Mouse (Mus musculus): ENCODE results near the gene Gtf2h5. TPM values are rescaled to one million over a fixed set of nuclear protein-coding genes. Genes with fewer than 3 reads are reported as not detected.

The Gtf2h5 gene
- polyA plus RNA-seq (2012; rRNA removed) = 24.7 and 32.8 TPM in 2 replicates

DNA sequence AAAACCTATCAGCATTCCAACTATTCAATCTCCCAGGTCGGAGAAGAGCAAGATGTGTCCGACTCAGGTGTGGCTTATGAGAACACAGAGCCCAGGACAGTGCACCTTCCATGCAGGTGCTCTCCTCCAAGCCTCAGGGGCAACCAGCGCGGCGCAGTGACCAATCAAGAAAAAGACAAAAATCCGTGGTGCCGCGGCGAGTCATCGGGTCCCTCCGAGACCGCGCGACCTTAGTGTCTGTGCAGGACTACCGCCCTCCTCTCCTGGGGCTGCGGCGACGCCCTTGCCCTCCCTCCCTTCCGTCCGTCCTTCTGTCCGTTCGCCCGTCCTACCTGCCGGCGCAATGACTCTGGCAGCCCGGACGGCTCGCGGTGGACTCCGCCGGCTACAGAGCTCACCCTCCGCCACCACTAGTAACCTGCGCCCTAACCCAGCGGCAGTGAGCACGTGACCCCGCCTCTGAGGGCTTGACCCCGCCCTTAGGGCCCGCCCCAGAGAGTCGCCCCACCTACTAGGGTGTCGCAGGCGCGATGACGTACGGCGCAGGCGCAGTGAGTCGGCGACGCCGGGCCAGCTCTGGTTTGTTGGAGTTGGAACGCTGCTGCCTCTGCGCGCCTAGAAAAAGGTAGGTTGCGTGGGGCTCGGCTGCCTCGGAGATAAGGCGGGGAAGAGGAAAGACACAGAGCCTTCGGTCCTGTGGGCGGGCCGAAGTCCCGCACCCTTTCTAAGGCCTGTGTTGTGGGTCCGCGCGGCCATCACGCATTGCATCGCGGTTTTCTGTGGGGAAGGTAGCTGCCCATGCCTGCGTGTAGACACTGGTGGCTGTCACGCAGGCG lies at the start of gene Gtf2h5, which contains the start of gene Serac1:
Gtf2h5 (plus strand) TSS at position 500 of the 836 bp plus-strand sequence.
Serac1 (minus strand) TSS at position 455 of the 836 bp plus-strand sequence.
- no peak for DNase-seq (ENCODE audit: low read depth)

DNA sequence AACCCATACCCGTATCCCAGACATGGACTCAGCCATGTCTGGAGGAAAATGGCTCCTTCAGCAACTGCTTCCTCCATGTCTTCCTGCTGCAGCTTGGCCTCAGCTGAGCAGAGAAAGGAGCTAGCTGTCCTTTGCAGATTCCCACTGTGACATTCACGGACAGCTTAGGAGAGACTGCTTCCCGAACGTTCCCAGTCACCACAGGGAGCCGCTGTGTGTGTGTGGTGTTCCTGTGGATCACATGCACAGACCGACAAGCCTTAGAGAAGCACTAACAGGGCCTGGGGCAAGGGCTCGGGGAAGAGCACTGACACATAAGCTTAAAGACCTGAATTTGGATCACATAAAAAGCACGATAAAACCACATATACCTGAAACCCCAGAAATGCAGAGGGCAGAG lies 43.9 kb upstream of the Gtf2h5 start:
- DNase-seq (ENCODE audit: low read depth) = no peak

DNA sequence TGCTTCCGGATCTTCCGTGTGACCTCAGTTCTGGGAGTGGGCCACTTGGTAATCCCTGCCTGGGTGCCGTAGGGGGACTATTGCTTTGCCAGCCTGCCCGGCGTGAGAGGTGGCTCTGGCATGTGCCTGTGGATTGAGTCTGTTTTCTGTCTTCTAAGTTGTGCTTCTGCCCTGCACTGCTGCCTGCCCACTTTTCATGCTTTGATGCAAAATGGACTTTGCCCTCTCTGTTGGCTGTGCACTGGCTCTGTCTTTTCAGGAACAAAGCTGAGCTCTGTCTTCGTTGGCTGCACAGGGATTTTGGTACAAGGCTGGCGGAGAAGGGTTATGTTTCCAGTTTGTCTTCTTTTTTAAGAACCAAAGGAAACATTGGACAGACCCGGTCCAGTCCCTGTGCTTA lies 43.1 kb upstream of the Gtf2h5 start:
- DNase-seq (ENCODE audit: low read depth) = no peak

DNA sequence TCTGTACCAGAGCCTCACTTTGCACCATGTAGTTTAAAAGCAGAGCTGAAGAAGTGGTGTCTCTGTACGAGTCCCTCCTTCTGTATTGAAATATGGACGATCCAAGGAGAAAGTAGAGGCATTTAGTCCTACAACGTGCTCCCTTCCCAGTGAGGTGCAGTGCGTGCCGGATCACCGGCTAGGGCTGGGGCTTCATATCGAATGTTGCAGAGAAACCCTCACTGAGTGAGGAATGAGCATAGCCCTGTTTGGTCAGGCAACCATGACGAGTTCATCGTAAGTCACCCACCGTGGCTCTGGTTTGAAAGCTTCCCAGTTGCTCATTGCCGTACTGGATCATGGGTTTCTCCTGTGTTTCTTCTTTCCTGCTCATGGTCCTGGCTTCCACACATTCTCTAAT lies 42.7 kb upstream of the Gtf2h5 start:
- no peak for DNase-seq (ENCODE audit: low read depth)

DNA sequence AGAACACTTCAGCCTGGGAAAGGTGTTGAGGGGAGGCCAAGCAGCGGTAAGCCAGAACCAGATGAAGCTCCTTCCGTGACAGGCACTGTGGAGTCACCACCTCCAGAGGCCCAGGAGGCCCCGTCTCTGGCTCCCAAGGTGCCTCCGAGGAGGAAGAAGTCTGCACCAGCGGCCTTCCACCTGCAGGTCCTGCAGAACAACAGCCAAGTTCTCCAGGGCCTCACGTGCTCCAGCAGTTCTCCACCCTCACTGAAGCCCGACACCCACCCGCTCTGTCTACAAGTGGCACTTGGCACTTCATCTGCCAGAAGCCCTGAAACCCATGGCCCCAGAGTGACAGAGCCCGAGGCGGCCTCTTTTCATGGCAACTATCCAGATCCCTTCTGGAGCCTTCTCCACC lies 42.1 kb upstream of the Gtf2h5 start:
- no peak for DNase-seq (ENCODE audit: low read depth)

DNA sequence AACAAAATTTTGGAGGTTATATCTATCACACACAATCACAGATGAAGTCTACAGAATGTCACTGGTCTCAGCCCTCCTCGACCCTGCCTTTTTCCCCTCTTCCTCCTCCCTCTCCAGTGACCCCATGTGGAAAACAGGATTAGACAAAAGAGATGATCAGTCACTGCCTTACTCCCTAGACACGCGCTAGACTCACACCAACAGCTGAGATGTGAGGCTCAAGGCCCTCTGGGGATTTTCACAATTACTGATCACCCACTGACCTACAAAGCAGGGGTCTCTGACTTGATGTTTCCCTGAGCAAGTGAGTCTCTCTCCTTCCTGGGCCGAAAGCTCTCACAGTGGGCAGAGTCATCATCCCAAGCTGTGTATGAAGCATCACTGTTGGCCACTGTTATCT lies 26.8 kb upstream of the Gtf2h5 start:
- DNase-seq (ENCODE audit: low read depth) = no peak

DNA sequence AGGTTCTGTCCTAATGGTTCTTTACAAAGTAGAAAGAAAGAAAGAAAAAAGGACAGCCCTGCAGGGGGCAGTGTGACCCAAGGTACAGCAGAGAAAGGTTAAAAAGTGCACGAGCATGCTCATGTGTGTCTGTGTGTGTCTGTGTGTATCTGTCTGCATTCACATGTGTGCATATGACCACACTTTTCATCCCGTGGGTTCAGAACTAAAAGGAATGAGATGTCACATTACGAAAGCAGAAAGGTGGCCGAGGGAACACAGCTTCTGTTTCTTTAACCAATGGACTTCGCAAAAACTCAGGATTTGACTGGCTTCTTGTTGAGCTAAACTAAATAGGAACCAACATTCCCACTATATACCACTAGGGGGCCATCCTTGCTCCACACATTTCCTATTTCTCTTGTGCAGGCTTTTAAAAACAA lies 24.6 kb upstream of the Gtf2h5 start:
- DNase-seq (ENCODE audit: low read depth) = no peak

DNA sequence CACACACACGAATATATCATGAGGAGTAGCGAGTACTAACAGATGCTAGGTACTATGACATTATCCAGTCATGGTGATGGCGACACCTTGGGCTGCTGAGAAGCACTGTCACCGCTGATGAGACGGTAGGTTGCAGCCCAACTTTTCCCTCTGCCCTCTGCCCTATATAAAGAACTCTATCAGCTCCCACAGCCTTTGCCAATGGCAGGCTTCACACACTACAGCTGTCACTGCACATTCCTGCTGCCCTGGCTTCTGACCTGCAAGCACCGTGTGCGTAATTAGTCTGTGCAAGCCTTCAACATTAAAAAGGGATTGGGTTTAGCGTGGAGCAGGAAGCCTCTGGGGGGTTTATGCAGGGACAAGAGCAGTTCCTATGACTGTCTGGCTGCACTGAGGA lies 16.8 kb upstream of the Gtf2h5 start:
- no peak for DNase-seq (ENCODE audit: low read depth)

DNA sequence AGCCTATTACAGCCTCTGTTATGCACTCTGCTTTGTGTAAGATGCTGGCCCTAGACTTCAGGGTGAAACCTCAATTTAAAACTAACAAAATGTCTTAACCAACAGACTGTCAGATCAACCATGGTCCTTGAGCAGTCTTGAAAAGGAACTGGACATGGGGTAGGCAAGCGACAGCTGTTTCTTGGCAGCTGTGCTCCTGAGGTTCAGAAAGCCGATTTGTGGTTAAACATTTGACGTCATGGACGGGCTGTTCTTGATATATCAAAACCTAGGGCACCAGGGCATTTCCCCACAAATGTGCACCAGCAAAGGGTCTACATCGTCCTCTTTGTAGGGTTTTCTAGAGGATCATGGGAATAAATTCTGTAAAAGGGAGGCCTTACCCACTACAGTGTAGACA lies 16.1 kb upstream of the Gtf2h5 start:
- no peak for DNase-seq (ENCODE audit: low read depth)

DNA sequence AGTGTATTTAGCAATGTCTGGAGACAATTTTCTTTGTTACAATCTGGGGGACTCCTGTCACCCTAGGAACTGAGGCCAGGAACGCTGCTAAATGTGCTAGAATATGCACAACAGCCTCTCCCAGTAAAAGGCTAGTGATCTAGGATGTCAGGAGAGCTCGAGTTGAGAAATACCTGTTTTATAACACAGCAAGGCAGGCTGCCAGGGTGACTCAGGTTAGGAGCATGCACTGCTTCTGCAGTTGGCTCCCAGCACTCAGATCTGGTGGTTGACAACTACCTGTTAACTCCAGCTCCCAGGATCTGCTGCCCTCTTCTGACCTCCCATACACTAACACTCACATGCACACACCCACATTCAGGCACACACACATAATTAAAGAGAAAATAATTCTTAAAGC lies 13.6 kb upstream of the Gtf2h5 start:
- DNase-seq (ENCODE audit: low read depth) = no peak

DNA sequence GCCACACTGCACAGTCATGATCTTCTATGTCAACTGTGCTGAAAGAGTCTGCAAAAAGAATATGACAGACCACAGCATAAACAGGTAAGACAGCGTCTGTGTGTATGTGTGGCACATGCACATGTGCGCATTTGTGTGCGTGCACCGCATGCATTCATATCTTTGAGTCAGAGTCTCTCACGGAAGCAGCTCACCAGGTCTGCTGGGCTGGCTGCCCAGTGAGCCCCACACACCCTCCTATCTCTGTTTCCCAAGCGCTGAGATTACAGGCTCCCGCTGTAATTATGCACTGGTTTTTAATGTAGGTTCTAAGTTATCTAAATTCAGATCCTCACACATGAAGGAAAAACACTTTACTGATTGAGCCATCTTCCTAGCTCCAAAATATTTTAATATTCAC lies 12.0 kb upstream of the Gtf2h5 start:
- no peak for DNase-seq (ENCODE audit: low read depth)

DNA sequence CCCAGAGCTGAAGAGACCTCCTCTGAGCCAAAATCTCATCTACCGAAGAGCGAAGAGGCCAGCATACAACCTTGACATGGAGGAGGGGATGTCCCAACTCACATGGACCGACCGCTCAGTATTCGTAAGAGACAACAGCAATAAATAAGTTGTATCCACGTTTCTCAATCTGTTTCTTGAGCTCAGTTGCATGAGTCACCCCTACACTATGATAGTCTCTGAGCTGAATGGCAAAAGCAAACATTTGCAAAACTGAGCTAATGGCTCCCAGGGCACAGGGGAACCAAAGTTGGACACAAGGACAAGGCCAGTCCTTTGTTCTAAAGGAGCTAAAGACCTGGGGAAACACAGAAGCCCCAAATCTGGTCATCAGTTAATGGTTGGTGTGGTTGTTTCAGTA lies 9.7 kb upstream of the Gtf2h5 start:
- no peak for DNase-seq (ENCODE audit: low read depth)

DNA sequence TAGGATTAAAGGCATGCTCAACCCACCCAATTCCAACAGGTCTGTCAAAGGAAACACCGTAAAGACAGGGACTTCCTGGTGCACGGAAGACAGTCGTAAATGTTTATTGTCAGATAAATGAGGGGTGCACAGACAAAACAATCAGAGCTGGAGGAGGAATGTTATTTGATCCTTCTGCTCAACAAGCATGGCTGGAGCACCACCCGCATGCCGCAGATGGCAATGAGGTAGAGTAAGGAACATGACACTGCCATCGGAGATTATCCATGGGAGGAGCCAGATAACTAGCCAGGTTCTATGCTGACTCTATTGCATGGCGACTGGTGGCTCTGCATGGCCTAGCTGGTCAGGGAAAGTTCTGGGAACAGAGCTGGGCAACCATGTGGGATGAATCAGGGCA lies 6.2 kb upstream of the Gtf2h5 start:
- no peak for DNase-seq (ENCODE audit: low read depth)

DNA sequence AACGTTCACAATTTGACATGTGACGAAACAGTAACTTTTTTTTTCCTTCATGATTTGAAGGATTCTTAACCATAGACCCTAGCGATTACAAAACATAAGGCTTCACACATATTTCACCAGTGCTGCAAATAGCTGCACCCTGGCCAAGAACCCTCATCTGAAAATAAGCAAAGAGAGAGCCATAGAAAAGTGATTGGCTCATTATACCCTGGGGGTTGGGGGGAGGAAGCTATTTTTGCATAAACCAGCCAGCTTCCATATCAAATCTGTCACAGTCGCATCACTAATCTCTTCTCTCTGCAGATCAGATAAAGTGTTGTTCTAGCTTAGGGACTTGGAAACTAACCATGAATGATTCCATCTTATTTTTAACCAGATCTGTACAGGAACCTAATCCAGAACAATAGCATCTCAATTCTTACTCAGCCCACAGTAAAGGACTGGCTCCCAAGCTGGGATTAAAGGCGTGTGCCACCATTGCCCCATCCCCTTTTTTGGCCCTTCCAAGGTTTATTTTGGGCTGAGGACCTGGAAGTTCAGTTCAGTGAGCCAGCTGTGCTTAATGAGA lies 3.8 kb downstream of the Gtf2h5 start:
- DNase-seq (ENCODE audit: low read depth) = peak; percentile 75

DNA sequence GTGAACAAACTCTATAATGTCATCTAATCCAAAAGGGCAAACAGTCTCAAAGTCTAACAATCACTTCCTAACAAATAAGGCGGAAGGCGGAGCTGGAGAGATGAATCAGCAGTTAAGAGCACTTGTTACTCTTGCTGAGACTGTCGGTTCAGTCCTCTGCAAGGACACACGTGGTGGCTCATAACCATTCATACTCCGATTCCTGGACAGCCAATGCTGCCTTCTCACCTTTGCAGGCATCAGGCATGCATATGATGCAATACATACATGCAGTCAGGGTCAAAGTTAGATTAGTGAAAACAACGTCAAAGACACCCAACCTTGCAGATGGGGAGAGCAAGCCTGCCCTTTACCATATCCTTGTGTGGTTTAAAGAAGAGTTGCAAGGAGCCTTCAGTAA lies 12.0 kb downstream of the Gtf2h5 start:
- DNase-seq (ENCODE audit: low read depth) = no peak

DNA sequence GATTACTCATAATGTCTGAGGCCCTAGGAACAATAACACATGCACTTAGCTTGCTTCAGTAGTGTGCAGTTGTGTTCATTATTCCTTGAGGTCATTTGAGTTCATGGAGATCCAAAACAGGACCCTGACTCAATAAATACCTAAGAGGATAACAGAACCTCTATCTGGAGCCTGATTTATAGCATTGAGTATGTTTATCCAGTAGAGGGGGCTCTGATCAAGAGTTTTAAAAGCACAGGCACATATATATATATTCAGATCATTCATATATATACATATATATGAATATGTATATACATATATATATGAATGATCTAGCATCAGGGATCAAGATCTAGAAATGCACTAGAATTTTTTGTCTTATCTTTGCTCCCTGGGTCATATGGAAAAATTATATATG lies 16.0 kb downstream of the Gtf2h5 start:
- DNase-seq (ENCODE audit: low read depth) = no peak

DNA sequence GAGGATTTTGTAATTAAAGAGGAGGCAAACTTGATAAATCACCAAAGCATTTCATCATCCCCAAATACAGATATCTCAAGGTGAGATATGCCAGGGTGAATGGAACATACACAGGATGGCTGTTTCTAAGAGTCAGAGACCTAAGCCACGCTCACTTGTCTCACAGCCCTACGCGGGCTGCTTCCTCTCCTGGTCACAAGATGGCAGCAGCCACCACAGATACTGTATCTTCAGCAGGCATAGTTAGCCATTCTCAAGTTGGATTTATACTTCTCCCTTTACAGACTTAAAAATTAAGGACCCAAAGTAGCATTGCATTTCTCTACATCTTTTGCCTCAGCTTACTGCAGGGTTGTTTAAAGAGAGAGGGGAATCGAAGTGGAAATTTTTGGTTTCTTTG lies 18.3 kb downstream of the Gtf2h5 start:
- no peak for DNase-seq (ENCODE audit: low read depth)

DNA sequence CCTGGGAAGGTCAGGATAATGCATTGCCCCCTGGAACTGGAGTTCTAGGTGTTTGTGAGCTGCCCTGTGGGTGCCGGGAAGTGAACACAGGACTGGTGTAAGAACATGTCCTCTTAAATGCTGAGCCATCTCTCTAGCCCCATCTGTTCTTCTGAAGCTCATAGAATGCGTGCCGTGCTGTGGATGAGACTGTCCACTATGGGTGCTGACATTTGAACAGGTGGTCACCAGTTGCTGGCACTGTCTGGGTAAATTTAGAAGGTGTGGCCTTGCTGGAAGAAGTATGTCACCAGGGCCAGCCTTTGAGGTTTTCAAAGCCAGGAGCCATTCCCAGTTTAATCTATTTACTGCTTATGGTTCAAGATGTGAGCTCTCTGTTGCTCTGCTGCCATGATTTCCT lies 22.7 kb downstream of the Gtf2h5 start:
- no peak for DNase-seq (ENCODE audit: low read depth)

DNA sequence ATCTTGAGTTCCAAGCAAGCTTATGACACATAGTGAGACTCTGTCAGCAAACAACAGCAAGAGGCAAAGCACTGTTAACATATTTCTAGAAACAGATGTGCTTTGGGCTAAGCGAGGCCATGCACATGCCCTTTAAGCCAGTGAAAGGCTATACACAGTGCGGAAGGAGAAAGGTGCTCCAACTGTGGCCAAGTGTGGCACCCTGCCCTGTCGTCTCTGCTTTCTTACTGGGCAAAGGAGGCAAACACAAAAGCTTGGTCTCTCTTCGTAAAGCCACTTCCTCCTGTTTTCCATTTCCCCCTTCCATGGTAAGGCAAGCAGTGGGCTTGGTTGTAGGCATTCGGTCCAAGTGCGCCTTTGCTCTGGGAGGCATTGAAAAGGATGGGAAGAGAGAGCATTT lies 24.0 kb downstream of the Gtf2h5 start:
- DNase-seq (ENCODE audit: low read depth) = no peak

DNA sequence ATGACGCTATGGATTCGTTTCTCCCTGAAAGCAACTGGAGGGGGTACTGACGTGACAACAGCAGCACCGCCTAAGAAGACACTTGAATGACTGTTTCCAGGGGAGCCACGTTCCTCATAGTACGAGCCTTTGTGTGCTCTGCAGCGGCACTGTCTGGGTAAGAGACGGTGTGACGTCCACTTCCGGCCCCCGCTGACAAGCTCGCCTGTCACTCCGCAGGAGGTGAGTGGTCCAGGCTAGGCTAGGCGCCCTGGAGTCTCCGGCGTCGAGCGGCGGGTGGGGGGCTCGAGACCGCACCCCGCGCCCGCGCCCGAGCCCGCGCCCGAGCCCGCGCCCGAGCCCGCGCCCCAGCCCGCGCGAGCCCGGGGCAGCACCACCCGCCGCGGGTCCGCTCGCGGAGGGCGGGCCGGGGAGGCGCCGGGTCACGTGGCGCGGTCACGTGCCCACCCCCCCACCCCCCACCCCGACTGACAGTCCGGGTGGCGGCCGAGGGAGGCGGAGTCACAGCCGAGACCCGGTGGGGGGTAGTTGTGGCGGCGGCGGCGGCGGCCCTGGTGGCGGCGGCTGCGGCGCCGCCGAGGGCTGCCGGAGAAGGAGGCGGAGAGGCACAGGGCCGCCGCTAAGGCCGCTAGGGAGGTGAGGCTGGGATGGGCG lies 26.9 kb downstream of the Gtf2h5 start, which contains the start of gene Tulp4:
Tulp4 (plus strand) TSS at position 77 of the 654 bp plus-strand sequence.
- no peak for DNase-seq (ENCODE audit: low read depth)

DNA sequence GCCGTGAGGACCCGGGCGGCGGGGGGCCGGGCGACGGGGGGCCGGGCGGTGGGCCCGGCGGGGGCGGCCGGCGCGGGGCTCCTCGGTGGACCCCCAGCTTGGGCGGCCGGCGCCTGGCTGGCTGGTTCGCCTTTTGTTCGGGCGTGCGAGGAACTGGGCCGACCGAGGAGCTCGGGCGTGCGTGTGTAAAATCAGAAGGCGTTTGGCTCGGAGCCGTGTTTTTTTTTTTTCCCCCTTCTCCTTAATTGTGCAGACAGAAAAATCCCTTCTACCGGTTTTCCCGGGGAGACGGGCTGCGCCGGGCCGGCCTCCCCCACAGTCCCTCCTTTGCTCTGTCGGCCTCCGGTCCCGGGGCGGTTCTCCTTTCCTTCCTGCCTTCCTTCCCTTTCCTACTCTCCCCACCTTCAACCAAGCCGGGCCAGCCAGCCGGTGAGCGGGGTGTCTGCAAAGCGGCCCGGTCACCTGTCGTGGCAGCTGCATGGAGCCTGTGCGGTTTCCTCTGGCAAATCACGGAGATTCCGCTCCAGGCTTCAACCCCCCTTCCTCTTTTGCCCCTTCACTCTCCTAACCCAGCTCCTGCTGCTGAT lies 27.5 kb downstream of the Gtf2h5 start:
- no peak for DNase-seq (ENCODE audit: low read depth)

DNA sequence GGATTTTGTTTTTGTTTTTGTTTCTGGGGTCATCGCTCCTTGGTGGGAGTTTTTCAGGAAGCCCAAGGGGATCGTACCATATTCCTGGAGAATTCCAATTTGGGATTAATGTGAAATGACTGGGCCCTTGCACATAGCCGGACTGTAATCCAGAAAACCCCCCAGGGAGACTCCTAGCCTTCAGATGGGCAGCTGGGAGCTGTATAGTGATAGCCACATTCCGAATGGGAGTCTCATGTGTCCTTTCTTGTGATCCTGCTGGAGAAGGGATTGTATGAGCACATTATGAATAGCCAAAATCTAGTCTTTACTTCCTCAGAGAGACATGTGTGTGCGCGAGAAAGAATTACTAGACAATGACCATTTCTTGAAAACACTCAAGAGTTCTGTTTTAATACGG lies 28.6 kb downstream of the Gtf2h5 start:
- DNase-seq (ENCODE audit: low read depth) = no peak

DNA sequence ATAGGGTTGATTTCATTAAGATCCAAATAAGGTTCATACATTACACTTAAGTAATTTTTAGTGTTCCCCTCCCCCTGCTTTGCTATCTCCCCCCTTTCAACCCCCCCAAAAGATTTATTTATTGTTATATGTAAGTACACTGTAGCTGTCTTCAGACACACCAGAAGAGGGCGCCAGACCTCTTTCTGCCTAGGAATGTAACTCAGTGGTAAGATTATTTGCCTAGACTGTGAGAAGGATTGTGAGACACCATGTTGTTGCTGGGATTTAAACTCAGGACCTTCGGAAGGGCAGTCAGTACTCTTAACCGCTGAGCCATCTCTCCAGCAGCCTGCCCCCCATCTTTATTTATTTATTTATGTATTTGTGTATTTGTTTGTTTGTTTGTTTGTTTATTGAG lies 31.4 kb downstream of the Gtf2h5 start:
- no peak for DNase-seq (ENCODE audit: low read depth)
